Mouse (Mus musculus): ENCODE data around the gene Rps10. TPM values are rescaled to one million over a fixed set of nuclear protein-coding genes. Genes with fewer than 3 reads are reported as not detected.

The Rps10 gene
- polyA plus RNA-seq, 1 experiment from 2014 or later = 1,299 TPM

GRCm38 (mm10) chr17:27671720-27672119 is 35.3 kb upstream of the Rps10 start:
- 78% methylated on average over 6 of the region's 6 CpGs for WGBS

GRCm38 (mm10) chr17:27658767-27659166 is 22.3 kb upstream of the Rps10 start:
- Histone ChIP-seq H3K4me2 (ENCODE audit: low read length) (no peak overlapping the region), H3K4me1 (replicated peaks; ENCODE audit: control insufficient read depth, insufficient read depth, low read length) (peaks cover 6% of the 10 kb centered on the region; the same call in 1 of the 2 replicates), H3K9ac (ENCODE audit: low read length) (no peak overlapping the region), H3K27me3 (replicated peaks; ENCODE audit: control insufficient read depth, insufficient read depth, low read length) (peaks cover 34% of the 10 kb centered on the region), H3K9me3 (ENCODE audit: control insufficient read depth, low read length) (no peaks in the 10 kb centered on the region), H3K4me3 (ENCODE audit: low read depth, low read length) (no peak overlapping the region), H3K36me3 (ENCODE audit: control insufficient read depth, insufficient read depth, low read length) (no peaks in the 10 kb centered on the region), H3K27ac (ENCODE audit: low read depth) (no peak overlapping the region)
- ATAC-seq (replicated peaks; ENCODE audit: low FRiP score, low TSS enrichment, low read depth) = no peak
- 60% methylated on average over 7 of the region's 7 CpGs for WGBS
- no peak for DNase-seq (ENCODE audit: low spot score)

More at GRCm38 (mm10) chr17:27671720-27672119, 35.3 kb upstream of the Rps10 start:
- DNase-seq (ENCODE audit: low spot score) (no peak), ATAC-seq (replicated peaks; ENCODE audit: low FRiP score, low TSS enrichment, low read depth) (no peak)
- Histone ChIP-seq H3K4me3 (ENCODE audit: low read depth, low read length) (no peak overlapping the region), H3K36me3 (ENCODE audit: control insufficient read depth, insufficient read depth, low read length) (no peaks in the 10 kb centered on the region), H3K9ac (ENCODE audit: low read length) (no peak overlapping the region), H3K27me3 (replicated peaks; ENCODE audit: control insufficient read depth, insufficient read depth, low read length) (no peaks in the 10 kb centered on the region), H3K4me2 (ENCODE audit: low read length) (no peak overlapping the region), H3K9me3 (ENCODE audit: control insufficient read depth, low read length) (no peaks in the 10 kb centered on the region), H3K27ac (ENCODE audit: low read depth) (no peak overlapping the region), H3K4me1 (replicated peaks; ENCODE audit: control insufficient read depth, insufficient read depth, low read length) (no peaks in the 10 kb centered on the region)

DNA sequence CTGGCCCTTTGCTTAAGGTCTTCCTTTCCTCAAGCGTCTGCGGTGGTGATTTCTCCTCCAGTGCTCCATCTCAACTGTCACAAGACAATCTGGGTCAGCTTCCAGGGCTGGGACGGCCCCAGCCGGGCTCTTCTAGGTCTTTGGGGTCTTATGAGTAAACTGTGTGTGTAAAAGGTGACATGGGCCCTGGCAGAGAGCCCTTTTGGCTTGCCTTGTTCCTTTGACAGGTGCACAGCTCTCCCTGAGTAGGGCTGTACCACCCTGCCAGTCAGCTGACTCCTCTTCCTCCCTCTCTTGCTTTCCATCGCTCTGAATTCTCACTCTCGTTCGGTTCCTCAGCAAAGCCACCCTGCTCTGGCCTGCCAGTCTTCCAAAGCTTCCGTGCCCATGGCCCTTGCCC is 20.7 kb upstream of the Rps10 start:
- DNase-seq (ENCODE audit: low spot score) = no peak
- Histone ChIP-seq H3K4me3 (ENCODE audit: low read depth, low read length) (no peak overlapping the region), H3K27me3 (replicated peaks; ENCODE audit: control insufficient read depth, insufficient read depth, low read length) (peaks cover 38% of the 10 kb centered on the region), H3K9me3 (ENCODE audit: control insufficient read depth, low read length) (no peaks in the 10 kb centered on the region), H3K9ac (ENCODE audit: low read length) (no peak overlapping the region), H3K36me3 (ENCODE audit: control insufficient read depth, insufficient read depth, low read length) (no peaks in the 10 kb centered on the region), H3K27ac (ENCODE audit: low read depth) (no peak overlapping the region), H3K4me1 (replicated peaks; ENCODE audit: control insufficient read depth, insufficient read depth, low read length) (peaks cover 6% of the 10 kb centered on the region; the same call in 1 of the 2 replicates), H3K4me2 (ENCODE audit: low read length) (no peak overlapping the region)
- 72% methylated on average over 8 of the region's 8 CpGs for WGBS
- no peak for ATAC-seq (replicated peaks; ENCODE audit: low FRiP score, low TSS enrichment, low read depth)

DNA sequence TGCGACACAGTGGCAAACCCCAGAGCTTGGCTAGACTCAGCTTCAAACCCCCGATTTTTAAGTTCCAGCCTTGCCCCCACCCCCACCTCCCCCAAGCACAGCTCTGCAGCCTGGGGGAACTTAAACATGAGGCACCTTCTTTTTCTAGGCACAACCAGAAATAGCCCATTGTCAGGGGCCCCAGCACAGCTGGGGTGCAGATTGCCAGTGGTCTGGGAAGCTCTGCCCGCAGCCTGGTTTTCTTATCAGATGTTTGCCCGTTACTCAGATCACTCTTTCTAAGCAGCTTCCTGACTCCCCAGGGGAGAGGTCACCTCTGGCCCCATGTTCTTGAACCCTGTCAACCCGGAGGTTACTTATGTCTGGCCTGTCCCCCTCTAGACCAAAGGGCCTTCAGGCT is 19.9 kb upstream of the Rps10 start:
- no peak for ATAC-seq (replicated peaks; ENCODE audit: low FRiP score, low TSS enrichment, low read depth)
- WGBS = 13% methylated on average over 5 of the region's 5 CpGs
- peaks cover 6% of the 10 kb centered on the region; the same call in 1 of the 2 replicates for H3K4me1 ChIP-seq (replicated peaks; ENCODE audit: control insufficient read depth, insufficient read depth, low read length)
- peaks cover 38% of the 10 kb centered on the region for H3K27me3 ChIP-seq (replicated peaks; ENCODE audit: control insufficient read depth, insufficient read depth, low read length)
- no peak for DNase-seq (ENCODE audit: low spot score)
- no peak overlapping the region for H3K27ac ChIP-seq (ENCODE audit: low read depth)
- H3K9me3 ChIP-seq (ENCODE audit: control insufficient read depth, low read length) = no peaks in the 10 kb centered on the region
- no peak overlapping the region for H3K4me3 ChIP-seq (ENCODE audit: low read depth, low read length)
- no peaks in the 10 kb centered on the region for H3K36me3 ChIP-seq (ENCODE audit: control insufficient read depth, insufficient read depth, low read length)
- no peak overlapping the region for H3K9ac ChIP-seq (ENCODE audit: low read length)
- H3K4me2 ChIP-seq (ENCODE audit: low read length) = no peak overlapping the region

- DNase-seq (ENCODE audit: low spot score) = no peak
These were observed 19.5 kb upstream of the Rps10 start for GRCm38 (mm10) chr17:27656011-27656399.

DNA sequence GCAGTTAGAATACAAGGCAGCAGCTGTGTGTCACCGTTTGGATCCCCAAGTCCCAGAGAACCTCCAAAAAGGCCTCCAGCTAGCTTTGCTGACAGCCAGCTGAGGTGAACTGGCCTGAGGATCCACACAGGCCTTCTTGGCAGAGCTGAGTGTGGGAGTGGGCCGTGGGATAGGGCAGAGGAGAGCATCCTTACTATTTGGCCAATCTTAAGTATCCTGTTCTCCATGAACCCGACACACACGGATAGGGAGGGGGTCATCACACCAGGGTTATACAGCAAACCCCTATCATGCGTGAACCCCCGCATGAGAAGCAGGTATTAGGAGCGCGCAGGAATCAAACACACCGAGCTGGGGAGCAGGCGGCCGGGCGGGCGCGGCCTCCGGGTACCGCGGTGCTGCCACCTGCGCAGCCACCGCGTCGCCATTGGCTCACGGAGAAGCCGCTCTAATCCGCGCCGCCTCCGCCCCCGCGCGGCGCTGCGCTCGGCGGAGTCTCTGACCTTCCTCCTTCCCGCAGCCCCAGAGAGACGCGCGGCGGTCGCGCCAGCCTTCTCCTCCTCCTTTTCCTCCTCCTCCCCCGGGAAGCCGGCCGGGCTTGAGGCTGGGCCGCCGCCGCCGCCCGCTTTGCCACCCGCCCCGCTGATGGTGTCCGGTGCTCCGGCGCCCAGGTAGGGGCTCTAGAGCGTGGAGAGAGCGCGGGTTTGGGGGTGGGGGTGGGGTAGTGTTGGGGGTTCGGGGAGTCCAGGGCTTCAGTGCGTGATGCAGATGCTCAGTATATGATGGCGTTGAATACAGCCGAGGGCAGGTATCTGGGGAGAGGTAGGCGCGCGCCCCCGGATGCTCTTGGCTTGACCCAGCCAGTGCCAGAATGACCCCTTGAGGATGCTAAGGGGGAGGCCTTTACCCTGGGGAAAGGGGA is 18.9 kb upstream of the Rps10 start, which contains the start of gene Pacsin1:
Gene Pacsin1, plus strand, starts transcription at position 421 of the 922 bp plus-strand sequence.
- Histone ChIP-seq H3K9me3 (ENCODE audit: control insufficient read depth, low read length) (no peaks in the 10 kb centered on the region), H3K4me3 (ENCODE audit: low read depth, low read length) (peak within 1 kb of the TSS; percentile 40), H3K4me1 (replicated peaks; ENCODE audit: control insufficient read depth, insufficient read depth, low read length) (peaks cover 6% of the 10 kb centered on the region; the same call in 1 of the 2 replicates), H3K36me3 (ENCODE audit: control insufficient read depth, insufficient read depth, low read length) (no peaks in the 10 kb centered on the region), H3K4me2 (ENCODE audit: low read length) (peak within 1 kb of the TSS; percentile 76), H3K9ac (ENCODE audit: low read length) (0 out of 2 replicates have a peak within 1 kb of the TSS, but pooled peaks have one; percentile 13), H3K27ac (ENCODE audit: low read depth) (no peak within 1 kb of the TSS), H3K27me3 (replicated peaks; ENCODE audit: control insufficient read depth, insufficient read depth, low read length) (peaks cover 38% of the 10 kb centered on the region)
- DNase-seq (ENCODE audit: low spot score) (no peak), ATAC-seq (replicated peaks; ENCODE audit: low FRiP score, low TSS enrichment, low read depth) (peak; percentile 36; the same call in 1 of the 2 replicates)
- 1% methylated on average over 65 of the region's 65 CpGs for WGBS

More at GRCm38 (mm10) chr17:27656011-27656399, 19.5 kb upstream of the Rps10 start:
- Histone ChIP-seq H3K36me3 (ENCODE audit: control insufficient read depth, insufficient read depth, low read length) (no peaks in the 10 kb centered on the region), H3K4me2 (ENCODE audit: low read length) (peak overlapping the region; percentile 76), H3K9me3 (ENCODE audit: control insufficient read depth, low read length) (no peaks in the 10 kb centered on the region), H3K4me1 (replicated peaks; ENCODE audit: control insufficient read depth, insufficient read depth, low read length) (peaks cover 6% of the 10 kb centered on the region; the same call in 1 of the 2 replicates), H3K27ac (ENCODE audit: low read depth) (no peak overlapping the region), H3K4me3 (ENCODE audit: low read depth, low read length) (peak overlapping the region; percentile 40), H3K27me3 (replicated peaks; ENCODE audit: control insufficient read depth, insufficient read depth, low read length) (peaks cover 38% of the 10 kb centered on the region), H3K9ac (ENCODE audit: low read length) (no peak overlapping the region)
- 8% methylated on average over 14 of the region's 14 CpGs for WGBS
- 0 out of 2 replicates have a peak, but pooled peaks have one; percentile 23 for ATAC-seq (replicated peaks; ENCODE audit: low FRiP score, low TSS enrichment, low read depth)

DNA sequence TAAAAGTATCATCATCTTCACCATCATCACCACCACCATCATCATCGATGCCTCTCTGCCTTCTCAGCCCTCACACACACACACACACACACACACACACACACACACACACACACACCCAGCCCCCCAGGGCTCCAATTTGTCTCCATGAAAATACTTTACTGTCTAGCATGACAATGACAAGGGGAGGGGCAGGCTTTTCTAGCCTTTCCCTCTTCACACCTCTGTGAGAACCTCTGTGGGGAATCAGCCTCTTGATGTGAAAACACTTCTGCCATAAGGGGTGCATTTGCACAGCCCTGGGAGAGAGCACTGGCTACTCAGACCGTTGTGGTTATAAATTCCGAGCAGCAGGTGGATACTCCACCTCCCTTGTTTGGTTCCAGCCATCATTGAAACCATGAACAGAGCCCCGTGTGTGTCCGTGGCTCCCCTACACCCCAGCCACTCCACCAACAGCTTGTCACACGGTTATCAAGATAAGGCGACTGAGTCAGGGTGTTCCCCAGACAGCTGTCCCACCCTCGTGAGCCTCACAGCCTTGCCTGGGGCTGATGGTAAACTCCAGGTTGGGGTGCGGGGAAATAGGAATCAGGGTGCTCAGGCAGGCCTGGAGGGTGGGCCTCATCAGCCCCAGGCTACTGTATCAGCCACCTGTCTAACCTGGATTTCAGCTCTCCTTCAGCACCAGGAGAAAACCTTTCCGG is 16.9 kb upstream of the Rps10 start:
- DNase-seq (ENCODE audit: low spot score) (no peak), ATAC-seq (replicated peaks; ENCODE audit: low FRiP score, low TSS enrichment, low read depth) (no peak)
- no peak overlapping the region for H3K27ac ChIP-seq (ENCODE audit: low read depth)
- H3K4me1 ChIP-seq (replicated peaks; ENCODE audit: control insufficient read depth, insufficient read depth, low read length) = peaks cover 6% of the 10 kb centered on the region; the same call in 1 of the 2 replicates
- no peaks in the 10 kb centered on the region for H3K36me3 ChIP-seq (ENCODE audit: control insufficient read depth, insufficient read depth, low read length)
- 47% methylated on average over 10 of the region's 10 CpGs for WGBS
- H3K9ac ChIP-seq (ENCODE audit: low read length) = no peak overlapping the region
- H3K4me3 ChIP-seq (ENCODE audit: low read depth, low read length) = no peak overlapping the region
- no peaks in the 10 kb centered on the region for H3K9me3 ChIP-seq (ENCODE audit: control insufficient read depth, low read length)
- H3K4me2 ChIP-seq (ENCODE audit: low read length) = no peak overlapping the region
- peaks cover 38% of the 10 kb centered on the region for H3K27me3 ChIP-seq (replicated peaks; ENCODE audit: control insufficient read depth, insufficient read depth, low read length)

GRCm38 (mm10) chr17:27652046-27652790 is 15.7 kb upstream of the Rps10 start:
- Histone ChIP-seq H3K4me1 (replicated peaks; ENCODE audit: control insufficient read depth, insufficient read depth, low read length) (peaks cover 6% of the 10 kb centered on the region; the same call in 1 of the 2 replicates), H3K9ac (ENCODE audit: low read length) (no peak overlapping the region), H3K36me3 (ENCODE audit: control insufficient read depth, insufficient read depth, low read length) (no peaks in the 10 kb centered on the region), H3K27me3 (replicated peaks; ENCODE audit: control insufficient read depth, insufficient read depth, low read length) (peaks cover 38% of the 10 kb centered on the region), H3K9me3 (ENCODE audit: control insufficient read depth, low read length) (no peaks in the 10 kb centered on the region), H3K27ac (ENCODE audit: low read depth) (no peak overlapping the region), H3K4me3 (ENCODE audit: low read depth, low read length) (no peak overlapping the region), H3K4me2 (ENCODE audit: low read length) (no peak overlapping the region)
- DNase-seq (ENCODE audit: low spot score) (no peak), ATAC-seq (replicated peaks; ENCODE audit: low FRiP score, low TSS enrichment, low read depth) (no peak)
- 85% methylated on average over 23 of the region's 23 CpGs for WGBS

Measured in intestine, embryonic 14.5 days (tissue).